Mouse (Mus musculus) spleen, adult 2 months (tissue): ENCODE measurements around the gene Bcam. TPM values are rescaled to one million over a fixed set of nuclear protein-coding genes. Genes with fewer than 3 reads are reported as not detected.

ENCODE experiments used
- DNase-seq, 2 experiments: peaks; one replicate each; pipeline versions ENCODE4 v3.0.0 to v3.0.0-alpha.2; 2012 to 2021; ENCODE audit warnings: low spot score in 2 of 2, low read depth in 1 of 2
- H3K27ac ChIP-seq: fragments of 200-500 bp; 2 replicates; pipeline ENCODE4 v1.5.1; 2012; ENCODE audit warnings: low read length, inconsistent platforms; ENCODE audit not compliant: insufficient read depth
- H3K27me3 ChIP-seq: fragments of 200-500 bp; 2 replicates; pipeline ENCODE4 v1.6.1; 2012; ENCODE audit warnings: mild to moderate bottlenecking, moderate library complexity, low read length, inconsistent platforms; ENCODE audit not compliant: control insufficient read depth, insufficient read depth
- H3K36me3 ChIP-seq: fragments of 200-500 bp; 2 replicates; pipeline ENCODE4 v1.6.1; 2012; ENCODE audit warnings: mild to moderate bottlenecking, low read length, inconsistent platforms; ENCODE audit not compliant: control insufficient read depth, insufficient read depth
- H3K4me1 ChIP-seq: fragments of 200-500 bp; 2 replicates; pipeline ENCODE4 v1.6.1; 2011; ENCODE audit warnings: inconsistent platforms; ENCODE audit not compliant: control insufficient read depth, insufficient read depth, insufficient read length
- H3K4me3 ChIP-seq: fragments of 200-500 bp; 2 replicates; pipeline ENCODE4 v1.5.1; 2011; ENCODE audit warnings: mild to moderate bottlenecking, inconsistent platforms; ENCODE audit not compliant: insufficient read depth, insufficient read length; ENCODE audit errors: extremely low read depth
- CTCF ChIP-seq: fragments of 200-500 bp; IDR thresholded peaks from 2 replicates; pipeline ENCODE4 v1.5.1; 2011; ENCODE audit warnings: mild to moderate bottlenecking, inconsistent platforms; ENCODE audit not compliant: insufficient read depth, insufficient read length, insufficient replicate concordance; ENCODE audit errors: extremely low read depth
- POLR2A ChIP-seq: fragments of 200-500 bp; IDR thresholded peaks from 2 replicates; pipeline ENCODE4 v1.6.1; 2011; ENCODE audit warnings: low read depth, low read length, inconsistent platforms
- WGBS: fragments of 180-500 bp; shearing (Covaris S2); methylation state at CpG from one replicate; pipeline ENCODE4 v1.1.7; 2018; 5-methylcytosine and 5-hydroxymethylcytosine counted together
- polyA plus RNA-seq: library from polyadenylated mRNA; depleted of rRNA; stranded (reverse); fragments of >200 nt; gene quantifications from 2 replicates; pipeline ENCODE4 v1.2.3, GENCODE M21; 2012

Gene Bcam
- polyA plus RNA-seq, 1 experiment, result 30.1 TPM

- H3K36me3 ChIP-seq, result no peaks in the 10 kb centered on the region
- H3K4me1 ChIP-seq, result no peaks in the 10 kb centered on the region
- no peak overlapping the region for H3K27ac ChIP-seq
- 86% methylated on average over 11 of the region's 11 CpGs for WGBS
- no peak for TF ChIP-seq POLR2A
- TF ChIP-seq CTCF, result no peak
- H3K27me3 ChIP-seq, result no peaks in the 10 kb centered on the region
- no peak for DNase-seq
- no peak overlapping the region for H3K4me3 ChIP-seq
Observed at GRCm38 (mm10) chr7:19777049-19777723, 6.4 kb upstream of the Bcam start.

GRCm38 (mm10) chr7:19771682-19772081, 866 bp upstream of the Bcam start:
- no peak overlapping the region for H3K4me3 ChIP-seq
- H3K36me3 ChIP-seq, result no peaks in the 10 kb centered on the region
- no peak overlapping the region for H3K27ac ChIP-seq
- DNase-seq, result no peak
- no peak for TF ChIP-seq POLR2A
- TF ChIP-seq CTCF, result no peak
- peaks cover 15% of the 10 kb centered on the region for H3K27me3 ChIP-seq
- H3K4me1 ChIP-seq, result peaks cover 8% of the 10 kb centered on the region
- 79% methylated on average over 4 of the region's 4 CpGs for WGBS

- peaks cover 8% of the 10 kb centered on the region for H3K4me1 ChIP-seq
- WGBS, result 2% methylated on average over 28 of the region's 28 CpGs
- H3K27ac ChIP-seq, result no peak overlapping the region
- DNase-seq, result peak in 1 of 2 experiments; percentile 41
- TF ChIP-seq POLR2A (no peak), CTCF (no peak)
- H3K27me3 ChIP-seq, result peaks cover 15% of the 10 kb centered on the region
- peak overlapping the region; percentile 42; the same call in 1 of the 2 replicates for H3K4me3 ChIP-seq
- H3K36me3 ChIP-seq, result no peaks in the 10 kb centered on the region
Observed at GRCm38 (mm10) chr7:19770375-19770754, 451 bp downstream of the Bcam start.

DNA sequence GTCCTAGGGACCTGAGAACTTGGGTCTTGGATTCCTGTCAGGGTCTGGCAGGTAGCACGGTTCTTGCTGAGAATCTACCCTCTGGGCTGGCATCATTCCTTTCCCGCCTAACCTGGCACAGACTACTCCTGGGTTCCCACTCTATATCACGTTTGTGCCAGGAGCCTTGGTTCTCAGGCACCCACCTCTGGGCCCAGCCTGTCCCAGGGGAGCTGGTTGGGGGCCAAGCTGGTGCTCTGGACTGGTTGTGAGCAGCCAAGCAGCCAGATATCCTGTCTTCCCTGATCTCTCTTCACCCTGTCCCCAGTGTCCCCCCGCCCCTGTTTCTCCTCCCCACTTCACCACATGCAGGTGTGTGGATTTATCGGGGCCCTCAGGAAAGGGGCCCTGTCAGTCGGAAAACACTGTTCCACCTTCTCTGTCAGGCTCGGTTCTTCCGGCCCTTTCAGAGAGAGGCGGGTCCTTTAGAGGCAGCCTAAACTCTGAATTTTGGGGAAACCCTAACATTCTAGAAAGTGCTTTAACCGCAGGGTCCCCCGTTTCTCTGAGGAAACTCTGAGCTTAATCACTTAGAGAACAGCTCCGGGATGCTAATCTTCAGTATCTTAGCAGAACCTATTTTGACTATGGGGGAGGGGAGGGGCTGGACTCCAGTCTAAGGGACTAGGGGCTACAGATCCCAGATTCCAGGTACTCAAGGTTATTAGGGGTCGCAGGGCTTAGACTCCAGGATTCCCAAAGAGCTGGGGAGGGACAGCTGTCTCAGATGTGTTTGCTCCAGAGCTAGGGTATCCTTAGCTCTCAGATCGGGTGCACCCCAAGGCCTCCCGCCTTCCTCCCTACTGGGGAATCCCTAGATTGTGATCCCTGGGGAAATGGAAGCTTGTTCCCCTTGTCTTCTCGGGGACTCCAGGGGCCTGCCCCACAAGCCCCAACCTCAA, 1.1 kb downstream of the Bcam start:
- H3K27me3 ChIP-seq, result peaks cover 15% of the 10 kb centered on the region
- TF ChIP-seq POLR2A (no peak), CTCF (no peak)

DNA sequence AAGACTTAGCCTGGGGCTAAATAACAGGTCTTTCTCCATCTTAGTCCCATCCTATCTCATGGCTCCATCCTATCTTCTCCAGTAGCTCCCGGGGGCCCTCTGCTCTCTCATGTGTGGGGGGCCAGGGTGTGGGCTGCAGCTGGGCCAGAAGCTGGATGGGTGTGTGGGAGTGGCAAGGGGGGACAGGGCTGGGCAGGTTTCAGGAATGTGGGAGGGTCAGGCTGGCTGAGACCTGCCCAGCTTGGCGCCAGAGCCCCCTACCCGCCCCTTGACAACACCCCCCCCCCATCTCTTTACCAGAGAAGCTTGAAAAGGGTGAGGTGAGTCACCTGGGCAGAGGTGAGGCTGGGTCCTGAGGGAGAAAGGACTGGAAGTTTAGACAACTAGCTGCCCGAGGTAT, 1.8 kb downstream of the Bcam start:
- no peak for TF ChIP-seq CTCF
- TF ChIP-seq POLR2A, result no peak
- H3K27ac ChIP-seq, result no peak overlapping the region
- peaks cover 15% of the 10 kb centered on the region for H3K27me3 ChIP-seq
- peaks cover 8% of the 10 kb centered on the region for H3K4me1 ChIP-seq
- 69% methylated on average over 4 of the region's 4 CpGs for WGBS
- no peaks in the 10 kb centered on the region for H3K36me3 ChIP-seq
- no peak overlapping the region for H3K4me3 ChIP-seq
- no peak for DNase-seq

More for the DNA sequence above, 1.1 kb downstream of the Bcam start:
- WGBS, result 12% methylated on average over 16 of the region's 16 CpGs
- Histone ChIP-seq H3K36me3 (no peaks in the 10 kb centered on the region), H3K27ac (no peak overlapping the region), H3K4me1 (peaks cover 8% of the 10 kb centered on the region), H3K4me3 (peak overlapping the region; percentile 42; the same call in 1 of the 2 replicates)
- DNase-seq, result no peak

DNA sequence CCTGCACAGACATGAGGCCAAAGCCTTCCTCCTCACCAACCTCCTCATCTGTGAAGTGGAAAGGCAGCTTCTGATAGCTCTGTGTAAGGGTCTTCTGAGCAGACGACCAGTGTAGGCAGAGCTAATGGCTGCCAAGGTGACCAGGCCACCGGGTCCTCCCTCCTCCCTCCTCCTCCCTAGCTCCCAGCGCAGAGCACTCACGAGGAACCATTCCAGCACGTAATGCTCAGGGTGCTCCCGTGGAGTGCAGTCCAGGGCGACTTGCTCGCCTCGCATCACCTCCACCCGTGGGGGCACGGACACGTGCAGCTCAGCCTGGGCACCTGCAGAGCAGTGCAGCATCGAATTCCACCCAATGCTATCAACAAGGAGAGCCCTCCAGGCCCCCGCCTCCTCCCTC, 2.6 kb downstream of the Bcam start:
- no peak overlapping the region for H3K27ac ChIP-seq
- TF ChIP-seq POLR2A (no peak), CTCF (no peak)
- H3K27me3 ChIP-seq, result peaks cover 15% of the 10 kb centered on the region
- DNase-seq, result no peak
- WGBS, result 89% methylated on average over 14 of the region's 14 CpGs
- peaks cover 8% of the 10 kb centered on the region for H3K4me1 ChIP-seq
- H3K36me3 ChIP-seq, result no peaks in the 10 kb centered on the region
- H3K4me3 ChIP-seq, result no peak overlapping the region

DNA sequence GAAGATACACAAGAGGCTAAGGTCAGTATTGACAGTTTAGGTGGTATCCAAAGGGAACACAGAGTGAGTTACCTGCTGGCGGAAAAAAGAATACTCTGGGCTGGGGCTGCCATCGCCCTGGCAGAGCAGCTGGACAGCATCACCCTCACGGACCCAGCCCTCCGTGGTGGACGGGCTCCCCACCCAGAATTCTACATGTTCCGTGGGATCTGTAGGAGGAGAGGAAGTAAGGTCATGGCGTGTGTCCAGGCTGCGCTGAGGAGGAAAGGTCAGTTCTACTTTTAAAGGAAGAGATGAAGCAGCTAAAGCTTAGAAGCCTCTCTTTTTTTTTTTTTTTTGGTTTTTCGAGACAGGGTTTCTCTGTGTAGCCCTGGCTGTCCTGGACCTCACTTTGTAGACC, 6.2 kb downstream of the Bcam start:
- H3K27ac ChIP-seq, result no peak overlapping the region
- no peak for DNase-seq
- no peaks in the 10 kb centered on the region; the same call in 1 of the 2 replicates for H3K4me1 ChIP-seq
- TF ChIP-seq POLR2A (no peak), CTCF (no peak)
- no peak overlapping the region for H3K4me3 ChIP-seq
- WGBS, result 85% methylated on average over 9 of the region's 9 CpGs
- H3K27me3 ChIP-seq, result 0 out of 2 replicates have a peak, but pooled peaks cover 5% of the 10 kb centered on the region
- no peaks in the 10 kb centered on the region for H3K36me3 ChIP-seq
